Mouse (Mus musculus): Measurements from ENCODE around the gene Cic. TPM values are rescaled to one million over a fixed set of nuclear protein-coding genes. Genes with fewer than 3 reads are reported as not detected.

Gene Cic
- polyA plus RNA-seq, 1 experiment from 2014 or later: 34.2 TPM

- Histone ChIP-seq H3K27me3 (ENCODE audit: control insufficient read depth, insufficient read depth, low read length) (no peaks in the 10 kb centered on the region), H3K27ac (replicated peaks; ENCODE audit: low read depth, low read length) (no peak overlapping the region), H3K4me1 (ENCODE audit: control insufficient read depth, insufficient read depth, low read length) (peaks cover 7% of the 10 kb centered on the region; the same call in 1 of the 2 replicates), H3K4me3 (ENCODE audit: low read depth, low read length) (peak overlapping the region; percentile 84), H3K9me3 (ENCODE audit: control insufficient read depth, low read length) (no peaks in the 10 kb centered on the region), H3K9ac (ENCODE audit: low read length) (no peak overlapping the region), H3K4me2 (ENCODE audit: low read depth, severe bottlenecking) (peak overlapping the region; percentile 80), H3K36me3 (ENCODE audit: control insufficient read depth, insufficient read depth, low read length) (peaks cover 10% of the 10 kb centered on the region; the same call in 1 of the 2 replicates)
- 4% methylated on average over 30 of the region's 30 CpGs for WGBS
- DNase-seq (ENCODE audit: low spot score): peak; percentile 83
- ATAC-seq (ENCODE audit: insufficient number of reproducible peaks, low FRiP score, low TSS enrichment, low read depth): peak; percentile 40
These were observed 28.5 kb upstream of the Cic start for GRCm38 (mm10) chr7:25238829-25239623.

- Histone ChIP-seq H3K27ac (replicated peaks; ENCODE audit: low read depth, low read length) (no peak overlapping the region), H3K4me1 (ENCODE audit: control insufficient read depth, insufficient read depth, low read length) (peaks cover 7% of the 10 kb centered on the region; the same call in 1 of the 2 replicates), H3K27me3 (ENCODE audit: control insufficient read depth, insufficient read depth, low read length) (no peaks in the 10 kb centered on the region), H3K9ac (ENCODE audit: low read length) (no peak overlapping the region), H3K9me3 (ENCODE audit: control insufficient read depth, low read length) (no peaks in the 10 kb centered on the region), H3K4me3 (ENCODE audit: low read depth, low read length) (no peak overlapping the region), H3K4me2 (ENCODE audit: low read depth, severe bottlenecking) (no peak overlapping the region), H3K36me3 (ENCODE audit: control insufficient read depth, insufficient read depth, low read length) (peaks cover 8% of the 10 kb centered on the region)
- ATAC-seq (ENCODE audit: insufficient number of reproducible peaks, low FRiP score, low TSS enrichment, low read depth) (no peak), DNase-seq (ENCODE audit: low spot score) (no peak)
- 55% methylated on average over 7 of the region's 7 CpGs for WGBS
These were observed 26.9 kb upstream of the Cic start for GRCm38 (mm10) chr7:25240631-25241030.

GRCm38 (mm10) chr7:25241062-25241461 is 26.4 kb upstream of the Cic start:
- H3K4me3 ChIP-seq (ENCODE audit: low read depth, low read length): no peak overlapping the region
- DNase-seq (ENCODE audit: low spot score): peak; percentile 57
- H3K4me2 ChIP-seq (ENCODE audit: low read depth, severe bottlenecking): no peak overlapping the region
- H3K36me3 ChIP-seq (ENCODE audit: control insufficient read depth, insufficient read depth, low read length): peaks cover 8% of the 10 kb centered on the region
- WGBS: 21% methylated on average over 2 of the region's 2 CpGs
- no peaks in the 10 kb centered on the region for H3K9me3 ChIP-seq (ENCODE audit: control insufficient read depth, low read length)
- no peak for ATAC-seq (ENCODE audit: insufficient number of reproducible peaks, low FRiP score, low TSS enrichment, low read depth)
- H3K9ac ChIP-seq (ENCODE audit: low read length): no peak overlapping the region
- H3K4me1 ChIP-seq (ENCODE audit: control insufficient read depth, insufficient read depth, low read length): peaks cover 3% of the 10 kb centered on the region; the same call in 1 of the 2 replicates
- H3K27me3 ChIP-seq (ENCODE audit: control insufficient read depth, insufficient read depth, low read length): no peaks in the 10 kb centered on the region
- H3K27ac ChIP-seq (replicated peaks; ENCODE audit: low read depth, low read length): no peak overlapping the region

- no peak for DNase-seq (ENCODE audit: low spot score)
- 94% methylated on average over 4 of the region's 4 CpGs for WGBS
- no peak overlapping the region for H3K27ac ChIP-seq (replicated peaks; ENCODE audit: low read depth, low read length)
These were observed 24.1 kb upstream of the Cic start for GRCm38 (mm10) chr7:25243361-25243760.

GRCm38 (mm10) chr7:25244562-25245369 is 22.7 kb upstream of the Cic start:
- 90% methylated on average over 30 of the region's 30 CpGs for WGBS
- H3K27me3 ChIP-seq (ENCODE audit: control insufficient read depth, insufficient read depth, low read length): no peaks in the 10 kb centered on the region
- H3K27ac ChIP-seq (replicated peaks; ENCODE audit: low read depth, low read length): no peak overlapping the region
- H3K4me2 ChIP-seq (ENCODE audit: low read depth, severe bottlenecking): no peak overlapping the region
- no peaks in the 10 kb centered on the region for H3K9me3 ChIP-seq (ENCODE audit: control insufficient read depth, low read length)
- H3K36me3 ChIP-seq (ENCODE audit: control insufficient read depth, insufficient read depth, low read length): peaks cover 11% of the 10 kb centered on the region
- ATAC-seq (ENCODE audit: insufficient number of reproducible peaks, low FRiP score, low TSS enrichment, low read depth): no peak
- H3K4me3 ChIP-seq (ENCODE audit: low read depth, low read length): no peak overlapping the region
- no peak for DNase-seq (ENCODE audit: low spot score)
- H3K4me1 ChIP-seq (ENCODE audit: control insufficient read depth, insufficient read depth, low read length): peaks cover 23% of the 10 kb centered on the region
- no peak overlapping the region for H3K9ac ChIP-seq (ENCODE audit: low read length)

More at GRCm38 (mm10) chr7:25243361-25243760, 24.1 kb upstream of the Cic start:
- Histone ChIP-seq H3K9me3 (ENCODE audit: control insufficient read depth, low read length) (no peaks in the 10 kb centered on the region), H3K36me3 (ENCODE audit: control insufficient read depth, insufficient read depth, low read length) (peaks cover 11% of the 10 kb centered on the region), H3K4me1 (ENCODE audit: control insufficient read depth, insufficient read depth, low read length) (peaks cover 21% of the 10 kb centered on the region), H3K27me3 (ENCODE audit: control insufficient read depth, insufficient read depth, low read length) (no peaks in the 10 kb centered on the region), H3K9ac (ENCODE audit: low read length) (no peak overlapping the region), H3K4me3 (ENCODE audit: low read depth, low read length) (no peak overlapping the region), H3K4me2 (ENCODE audit: low read depth, severe bottlenecking) (no peak overlapping the region)
- no peak for ATAC-seq (ENCODE audit: insufficient number of reproducible peaks, low FRiP score, low TSS enrichment, low read depth)

- Histone ChIP-seq H3K4me3 (ENCODE audit: low read depth, low read length) (no peak overlapping the region), H3K9ac (ENCODE audit: low read length) (peak overlapping the region; percentile 45), H3K36me3 (ENCODE audit: control insufficient read depth, insufficient read depth, low read length) (peaks cover 11% of the 10 kb centered on the region), H3K9me3 (ENCODE audit: control insufficient read depth, low read length) (no peaks in the 10 kb centered on the region), H3K4me1 (ENCODE audit: control insufficient read depth, insufficient read depth, low read length) (peaks cover 23% of the 10 kb centered on the region), H3K27me3 (ENCODE audit: control insufficient read depth, insufficient read depth, low read length) (no peaks in the 10 kb centered on the region), H3K4me2 (ENCODE audit: low read depth, severe bottlenecking) (peak overlapping the region; percentile 83; the same call in 1 of the 2 replicates), H3K27ac (replicated peaks; ENCODE audit: low read depth, low read length) (peak overlapping the region; percentile 42; the same call in 1 of the 2 replicates)
- DNase-seq (ENCODE audit: low spot score): no peak
- ATAC-seq (ENCODE audit: insufficient number of reproducible peaks, low FRiP score, low TSS enrichment, low read depth): no peak
- 74% methylated on average over 20 of the region's 20 CpGs for WGBS
These were observed 21.3 kb upstream of the Cic start for GRCm38 (mm10) chr7:25246079-25246758.

GRCm38 (mm10) chr7:25246759-25247137 is 20.8 kb upstream of the Cic start:
- H3K36me3 ChIP-seq (ENCODE audit: control insufficient read depth, insufficient read depth, low read length): peaks cover 11% of the 10 kb centered on the region
- no peaks in the 10 kb centered on the region for H3K9me3 ChIP-seq (ENCODE audit: control insufficient read depth, low read length)
- H3K4me2 ChIP-seq (ENCODE audit: low read depth, severe bottlenecking): peak overlapping the region; percentile 83
- H3K27ac ChIP-seq (replicated peaks; ENCODE audit: low read depth, low read length): peak overlapping the region; percentile 42; the same call in 1 of the 2 replicates
- DNase-seq (ENCODE audit: low spot score) (no peak), ATAC-seq (ENCODE audit: insufficient number of reproducible peaks, low FRiP score, low TSS enrichment, low read depth) (no peak)
- peaks cover 26% of the 10 kb centered on the region for H3K4me1 ChIP-seq (ENCODE audit: control insufficient read depth, insufficient read depth, low read length)
- no peaks in the 10 kb centered on the region for H3K27me3 ChIP-seq (ENCODE audit: control insufficient read depth, insufficient read depth, low read length)
- 77% methylated on average over 4 of the region's 4 CpGs for WGBS
- H3K9ac ChIP-seq (ENCODE audit: low read length): peak overlapping the region; percentile 45
- peak overlapping the region; percentile 99; the same call in 1 of the 2 replicates for H3K4me3 ChIP-seq (ENCODE audit: low read depth, low read length)

GRCm38 (mm10) chr7:25247498-25247897 is 20.0 kb upstream of the Cic start:
- Histone ChIP-seq H3K27me3 (ENCODE audit: control insufficient read depth, insufficient read depth, low read length) (no peaks in the 10 kb centered on the region), H3K4me2 (ENCODE audit: low read depth, severe bottlenecking) (peak overlapping the region; percentile 83), H3K4me3 (ENCODE audit: low read depth, low read length) (peak overlapping the region; percentile 99), H3K27ac (replicated peaks; ENCODE audit: low read depth, low read length) (peak overlapping the region; percentile 99), H3K9ac (ENCODE audit: low read length) (peak overlapping the region; percentile 88; the same call in 1 of the 2 replicates), H3K9me3 (ENCODE audit: control insufficient read depth, low read length) (no peaks in the 10 kb centered on the region), H3K4me1 (ENCODE audit: control insufficient read depth, insufficient read depth, low read length) (peaks cover 33% of the 10 kb centered on the region), H3K36me3 (ENCODE audit: control insufficient read depth, insufficient read depth, low read length) (peaks cover 11% of the 10 kb centered on the region)
- ATAC-seq (ENCODE audit: insufficient number of reproducible peaks, low FRiP score, low TSS enrichment, low read depth) (no peak), DNase-seq (ENCODE audit: low spot score) (no peak)
- 33% methylated on average over 3 of the region's 3 CpGs for WGBS

Measured in limb, embryonic 11.5 days (tissue).